Mouse (Mus musculus) G1E (cell line): ENCODE data around the gene Psmb9. TPM values are rescaled to one million over a fixed set of nuclear protein-coding genes. Genes with fewer than 3 reads are reported as not detected.
"Not testable (repeated sequence)": the region's sequence is repeated elsewhere in the genome, so short reads cannot be mapped to it uniquely, and the experiment has no call there.

Source experiments
- ATAC-seq: 2 replicates; pipeline ENCODE4 v1.8.0; 2016; ENCODE audit warnings: mild to moderate bottlenecking; ENCODE audit not compliant: insufficient number of reproducible peaks, poor library complexity, low FRiP score, severe bottlenecking; ENCODE audit errors: extremely low read depth
- DNase-seq: peaks from one replicate; pipeline ENCODE4 v3.0.0; 2012; ENCODE audit warnings: low spot score
- H3K27me3 ChIP-seq: 2 replicates; pipeline ENCODE4 v1.6.1; 2012; ENCODE audit warnings: mild to moderate bottlenecking, low read length, inconsistent platforms; ENCODE audit not compliant: insufficient read depth
- H3K36me3 ChIP-seq: replicated peaks from 2 replicates; pipeline ENCODE3; 2012; ENCODE audit warnings: mild to moderate bottlenecking, inconsistent platforms
- H3K4me1 ChIP-seq: 2 replicates; pipeline ENCODE4 v1.6.1; 2012; ENCODE audit warnings: low read depth, low read length, inconsistent platforms, mixed read lengths; ENCODE audit not compliant: insufficient read depth
- H3K4me3 ChIP-seq: 2 replicates; pipeline ENCODE4 v1.5.1; 2012; ENCODE audit warnings: low read depth, mild to moderate bottlenecking, inconsistent platforms, low read length, moderate library complexity, mixed read lengths
- H3K9me3 ChIP-seq: replicated peaks from 2 replicates; pipeline ENCODE4 v1.6.1; 2012; ENCODE audit warnings: inconsistent platforms
- CTCF ChIP-seq: IDR thresholded peaks from 2 replicates; pipeline ENCODE4 v1.5.1; 2012; ENCODE audit warnings: low read depth, low read length, inconsistent platforms, mixed read lengths
- GATA1 ChIP-seq: IDR thresholded peaks from 2 replicates; pipeline ENCODE4 v1.6.1; 2012; ENCODE audit warnings: borderline replicate concordance, low read length, inconsistent platforms, mixed read lengths
- GATA2 ChIP-seq: IDR thresholded peaks from 2 replicates; pipeline ENCODE4 v1.6.1; 2012; ENCODE audit warnings: low read depth, low read length, inconsistent platforms, borderline replicate concordance
- POLR2AphosphoS5 ChIP-seq: IDR thresholded peaks from 2 replicates; pipeline ENCODE4 v1.6.1; 2012; ENCODE audit warnings: low read depth, low read length, inconsistent platforms; ENCODE audit not compliant: insufficient replicate concordance
- TAL1 ChIP-seq: conservative IDR thresholded peaks from 2 replicates; pipeline ENCODE4 v1.6.1; 2012; ENCODE audit warnings: low read depth, low read length, inconsistent platforms, mixed read lengths
- polyA plus RNA-seq: library from polyadenylated mRNA; stranded (reverse); fragments of >175 nt; gene quantifications from 2 replicates; pipeline ENCODE4 v1.2.3, GENCODE M21; 2012
- total RNA-seq, 2 experiments: library from RNA; stranded (forward) in 1 of 2; stranded (reverse) in 1 of 2; fragments of 200-1000 nt in 1 of 2; fragments of >200 nt in 1 of 2; fragmentation: Nextera tagmentation in 1 of 2; gene quantifications; 2 replicates each; pipeline ENCODE4 v1.2.3; 2014 to 2017

Gene Psmb9
- not detected in 2 replicates for total RNA-seq (2014; fragmentation: Nextera tagmentation)
- total RNA-seq (2017), result 3.7 and 4.8 TPM in 2 replicates
- polyA plus RNA-seq, result 1.5 and 1.9 TPM in 2 replicates

DNA sequence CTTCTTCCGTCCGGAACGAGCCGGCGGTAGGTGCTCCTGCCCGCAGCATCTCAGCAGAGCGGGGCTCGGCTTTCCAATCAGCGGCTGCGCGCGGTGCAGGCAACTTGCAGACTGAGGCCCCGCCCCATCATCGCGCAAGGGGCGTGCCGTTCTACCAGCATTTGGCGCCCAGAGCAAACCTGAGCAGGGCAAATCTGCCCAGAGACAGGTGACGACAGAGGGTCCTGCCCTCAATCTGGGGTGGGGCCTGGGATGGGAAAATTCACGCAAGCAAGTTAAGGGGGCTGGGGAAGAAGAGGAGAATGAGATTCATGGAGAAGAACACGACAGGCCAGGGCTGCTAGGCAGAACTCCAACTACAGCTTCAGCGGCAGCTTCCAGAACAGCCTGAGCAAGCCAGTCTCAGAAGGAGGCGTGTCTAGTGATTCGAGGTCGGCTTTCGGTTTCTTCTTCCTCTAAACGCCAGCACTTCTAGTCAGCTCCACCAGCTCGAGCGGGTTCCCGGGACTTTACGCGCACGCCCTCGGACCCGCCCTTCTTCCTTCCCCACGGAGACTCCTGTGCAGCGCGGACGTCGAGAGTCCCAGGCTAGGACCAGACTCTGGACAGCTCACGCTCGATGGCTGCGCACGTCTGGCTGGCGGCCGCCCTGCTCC is at the start of gene Psmb9, which contains the start of gene Tap1:
Gene Psmb9 (minus strand): TSS at position 504 of the 656 bp plus-strand sequence.
Gene Tap1 (plus strand): TSS at position 293 of the 656 bp plus-strand sequence.
- H3K27me3 ChIP-seq, result peaks cover 40% of the 10 kb centered on the region

DNA sequence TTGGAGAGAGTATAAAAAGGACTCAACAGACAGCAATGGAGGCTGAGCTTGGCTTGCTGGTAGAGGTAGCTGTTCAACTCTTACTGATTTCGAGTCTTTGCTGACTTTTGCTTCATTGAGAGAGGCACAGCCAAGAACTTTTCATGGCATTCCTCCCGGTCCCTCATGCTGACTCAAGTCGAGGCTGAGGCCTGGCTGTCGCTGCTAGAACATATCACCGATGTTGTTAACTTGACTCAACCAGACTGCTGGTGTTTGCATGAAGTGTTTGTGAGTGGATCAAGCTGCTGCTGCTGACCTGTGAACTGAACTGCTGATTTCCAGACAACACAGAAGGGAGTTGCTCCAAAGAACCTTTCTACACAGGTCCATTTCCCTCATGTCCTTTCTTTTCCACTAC is 49.1 kb upstream of the Psmb9 start:
- Histone ChIP-seq H3K4me3 (no peak overlapping the region), H3K36me3 (no peaks in the 10 kb centered on the region)

More for the DNA sequence above, at the start of gene Psmb9, which contains the start of gene Tap1:
- Histone ChIP-seq H3K4me3 (peak within 1 kb of the TSS; percentile 80), H3K4me1 (peaks cover 26% of the 10 kb centered on the region), H3K9me3 (no peaks in the 10 kb centered on the region), H3K36me3 (peaks cover 15% of the 10 kb centered on the region)
- ATAC-seq (peak; percentile 90), DNase-seq (peak; percentile 88)
- TF ChIP-seq CTCF, result no peak
- no peak for TF ChIP-seq GATA2
- TF ChIP-seq POLR2AphosphoS5, result no peak
- TF ChIP-seq TAL1, result no peak
- TF ChIP-seq GATA1, result no peak

DNA sequence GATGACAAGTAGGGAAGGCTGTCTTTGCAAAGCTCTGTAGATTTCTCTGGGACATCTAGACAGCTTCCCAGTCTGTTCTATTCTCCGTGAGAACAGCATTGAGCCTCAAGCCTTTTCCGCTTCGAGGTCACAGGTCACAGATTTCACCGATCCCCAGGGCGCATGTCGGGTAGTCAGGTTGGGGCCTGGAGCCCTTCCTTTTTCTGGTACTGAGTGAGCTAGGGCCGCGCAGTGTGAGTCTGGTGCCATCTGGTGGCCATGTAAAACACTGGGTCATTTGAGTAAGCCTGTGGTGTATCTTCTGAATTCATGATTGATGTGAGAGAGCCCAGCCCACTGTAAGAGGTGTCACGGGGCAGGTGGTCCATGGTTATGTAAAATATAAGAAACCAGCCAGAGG is 47.4 kb upstream of the Psmb9 start:
- Histone ChIP-seq H3K36me3 (no peaks in the 10 kb centered on the region), H3K9me3 (no peaks in the 10 kb centered on the region), H3K4me3 (no peak overlapping the region), H3K4me1 (no peaks in the 10 kb centered on the region), H3K27me3 (no peaks in the 10 kb centered on the region)
- peak; percentile 69 for TF ChIP-seq CTCF
- no peak for TF ChIP-seq TAL1
- DNase-seq, result peak; percentile 53
- ATAC-seq, result peak; percentile 34; the same call in 1 of the 2 replicates

More for the DNA sequence above, 49.1 kb upstream of the Psmb9 start:
- DNase-seq (no peak), ATAC-seq (no peak)
- Histone ChIP-seq H3K27me3 (no peaks in the 10 kb centered on the region), H3K9me3 (peaks cover under 1% of the 10 kb centered on the region; the same call in 1 of the 2 replicates), H3K4me1 (no peaks in the 10 kb centered on the region)
- TF ChIP-seq POLR2AphosphoS5, result no peak
- TF ChIP-seq GATA1, result no peak
- no peak for TF ChIP-seq CTCF
- TF ChIP-seq TAL1, result no peak
- no peak for TF ChIP-seq GATA2

DNA sequence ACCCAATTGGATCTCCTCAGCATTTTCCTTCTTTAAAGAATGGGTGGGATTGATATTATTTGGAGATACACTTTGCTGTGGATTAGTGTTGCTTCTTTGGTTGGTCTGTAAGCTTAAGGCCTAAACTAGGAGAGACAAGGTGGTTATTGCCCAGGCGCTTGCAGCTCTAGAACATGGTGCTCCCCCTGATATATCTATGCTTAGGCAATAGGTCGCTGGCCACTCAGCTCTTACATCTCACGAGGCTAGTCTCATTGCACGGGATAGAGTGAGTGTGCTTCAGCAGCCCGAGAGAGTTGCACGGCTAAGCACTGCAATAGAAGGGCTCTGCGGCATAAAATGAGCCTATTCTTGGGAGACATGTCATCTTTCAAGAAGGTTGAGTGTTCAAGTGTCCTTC is 44.5 kb upstream of the Psmb9 start:
- H3K4me3 ChIP-seq, H3K36me3 ChIP-seq, H3K9me3 ChIP-seq, ATAC-seq, DNase-seq, H3K4me1 ChIP-seq, H3K27me3 ChIP-seq: not testable (repeated sequence)

DNA sequence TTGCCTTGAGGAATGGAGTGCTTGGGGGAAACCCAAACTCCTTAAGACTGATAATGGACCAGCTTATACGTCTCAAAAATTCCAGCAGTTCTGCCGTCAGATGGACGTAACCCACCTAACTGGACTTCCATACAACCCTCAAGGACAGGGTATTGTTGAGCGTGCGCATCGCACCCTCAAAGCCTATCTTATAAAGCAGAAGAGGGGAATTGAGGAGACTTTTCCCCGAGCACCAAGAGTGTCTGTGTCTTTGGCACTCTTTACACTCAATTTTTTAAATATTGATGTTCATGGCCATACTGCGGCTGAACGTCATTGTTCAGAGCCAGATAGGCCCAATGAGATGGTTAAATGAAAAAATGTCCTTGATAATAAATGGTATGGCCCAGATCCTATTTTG is 43.4 kb upstream of the Psmb9 start:
- H3K9me3 ChIP-seq, H3K36me3 ChIP-seq, ATAC-seq, DNase-seq, H3K27me3 ChIP-seq, H3K4me1 ChIP-seq, H3K4me3 ChIP-seq: not testable (repeated sequence)

DNA sequence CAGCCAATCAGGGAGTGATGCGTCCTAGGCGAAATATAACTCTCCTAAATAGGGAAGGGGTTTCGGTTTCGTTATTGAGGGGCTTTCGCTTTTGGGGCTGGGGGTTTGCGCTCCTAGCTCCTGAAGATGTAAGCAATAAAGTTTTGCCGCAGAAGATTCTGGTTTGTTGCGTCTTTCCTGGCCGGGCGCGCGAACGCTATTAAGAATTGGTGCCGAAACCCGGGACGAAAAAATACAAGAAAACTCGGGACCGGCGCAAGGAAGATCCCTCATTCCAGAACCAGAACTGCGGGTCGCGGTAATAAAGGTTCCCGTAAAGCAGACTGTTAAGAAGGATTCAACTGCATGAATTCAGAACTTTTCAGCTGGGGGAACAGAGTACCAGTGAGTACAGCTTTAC is 38.3 kb upstream of the Psmb9 start:
- not testable (repeated sequence) for ATAC-seq, DNase-seq, H3K36me3 ChIP-seq, H3K4me1 ChIP-seq, H3K27me3 ChIP-seq, H3K9me3 ChIP-seq, H3K4me3 ChIP-seq

DNA sequence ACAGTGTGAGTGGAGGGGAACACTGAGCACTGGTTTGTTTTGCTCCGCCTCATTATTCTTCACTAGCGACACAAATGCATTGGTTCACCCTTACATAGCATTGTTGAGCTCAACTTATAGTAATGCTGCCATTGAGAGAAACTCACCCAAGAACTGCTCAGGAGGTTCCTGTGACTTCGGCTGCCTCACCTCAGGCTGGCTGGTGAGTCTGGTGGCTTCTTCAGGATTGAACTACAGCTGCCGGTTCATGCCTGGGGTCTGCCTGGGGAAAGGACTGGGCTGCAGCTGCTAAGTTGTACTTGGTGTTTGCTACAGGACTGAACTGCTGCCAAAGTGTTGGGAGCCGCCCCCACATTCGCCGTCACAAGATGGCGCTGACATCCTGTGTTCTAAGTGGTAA is 37.9 kb upstream of the Psmb9 start:
- Histone ChIP-seq H3K4me3 (no peak overlapping the region), H3K4me1 (no peaks in the 10 kb centered on the region), H3K36me3 (no peaks in the 10 kb centered on the region), H3K9me3 (peaks cover 9% of the 10 kb centered on the region), H3K27me3 (no peaks in the 10 kb centered on the region)
- no peak for TF ChIP-seq TAL1
- no peak for TF ChIP-seq CTCF
- no peak for TF ChIP-seq GATA1
- TF ChIP-seq GATA2, result no peak
- no peak for TF ChIP-seq POLR2AphosphoS5
- ATAC-seq, result no peak
- DNase-seq, result no peak
